Mouse (Mus musculus) lung, postnatal 0 days (tissue): ENCODE data around the gene Slx4ip.

Source experiments
- CTCF ChIP-seq: IDR thresholded peaks from 2 replicates; pipeline ENCODE4 v1.5.1; 2016; ENCODE audit warnings: antibody characterized with exemption, mild to moderate bottlenecking
- EP300 ChIP-seq: IDR thresholded peaks from 2 replicates; pipeline ENCODE4 v1.6.1; 2016; ENCODE audit warnings: antibody characterized with exemption, mild to moderate bottlenecking, control low read depth

DNA sequence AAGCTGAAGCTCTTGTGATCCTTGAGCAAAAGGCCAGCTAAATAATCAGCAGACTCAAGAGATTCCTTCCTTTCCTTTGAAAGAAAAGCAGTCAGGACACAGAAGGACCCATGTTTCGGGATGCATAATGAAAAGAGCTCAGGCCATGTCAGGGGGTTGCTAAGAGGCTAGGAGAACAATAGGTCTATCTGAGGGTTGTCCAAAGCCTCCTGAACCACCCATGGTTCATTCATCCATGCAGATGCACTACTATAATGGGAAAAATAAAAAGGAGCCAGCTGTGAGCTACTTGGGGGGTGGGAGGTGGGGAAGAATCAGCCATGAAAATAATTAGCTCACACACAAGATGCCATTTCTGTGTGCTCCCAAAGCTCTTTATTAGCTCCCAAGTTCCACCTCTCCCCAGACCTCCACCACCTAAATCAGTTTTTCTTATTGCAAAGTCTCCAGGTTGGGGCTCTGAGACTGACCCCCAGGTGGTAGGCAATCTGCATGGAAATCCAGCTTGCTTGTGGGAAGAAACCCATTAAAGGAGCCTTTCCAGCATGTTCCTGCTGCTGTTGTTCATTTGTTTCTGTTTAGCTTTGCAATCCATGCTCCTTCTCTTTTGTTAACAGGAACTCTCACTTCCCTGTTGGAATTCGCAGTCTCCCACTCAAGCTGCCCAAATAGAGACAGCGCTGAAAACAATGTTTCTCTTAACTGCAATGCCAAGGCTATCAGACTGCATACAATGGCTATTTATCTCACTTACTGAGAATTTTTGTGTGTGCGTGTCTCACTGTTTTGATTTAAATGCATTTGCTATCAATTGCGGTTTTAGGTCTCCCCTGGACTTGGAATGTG is 36.3 kb upstream of the Slx4ip start:
- TF ChIP-seq CTCF (no peak), EP300 (no peak)
